Mouse (Mus musculus) CH12.LX (cell line): ENCODE data around the gene Prrg2. TPM values are rescaled to one million over a fixed set of nuclear protein-coding genes. Genes with fewer than 3 reads are reported as not detected.

Experiments used
- DNase-seq: peaks from one replicate; pipeline ENCODE4 v3.0.0-alpha.2; 2013; ENCODE audit errors: extremely low read depth
- H3K27ac ChIP-seq: 2 replicates; pipeline ENCODE4 v1.5.1; 2012; ENCODE audit warnings: low read depth, mild to moderate bottlenecking, control low read depth, moderate library complexity; ENCODE audit not compliant: insufficient read depth
- H3K27me3 ChIP-seq: replicated peaks from 2 replicates; pipeline ENCODE3; 2012; ENCODE audit warnings: inconsistent platforms
- H3K36me3 ChIP-seq, 2 experiments: replicated peaks in 1 of 2; 2 replicates each; pipeline versions ENCODE3 to v1.6.1; 2012; ENCODE audit warnings: inconsistent platforms in 1 of 2, low read length in 1 of 2, mild to moderate bottlenecking in 1 of 2, mixed read lengths in 1 of 2, moderate library complexity in 1 of 2; ENCODE audit not compliant: control insufficient read depth in 1 of 2, insufficient read depth in 1 of 2
- H3K4me1 ChIP-seq, 2 experiments: 2 replicates each; pipeline ENCODE4 v1.6.1; 2012; ENCODE audit warnings: inconsistent platforms in 1 of 2, moderate library complexity in 1 of 2; ENCODE audit not compliant: insufficient read depth in 2 of 2, control insufficient read depth in 1 of 2
- H3K4me2 ChIP-seq: 2 replicates; pipeline ENCODE4 v1.6.1; 2012; ENCODE audit warnings: low read depth, mild to moderate bottlenecking, control low read depth; ENCODE audit not compliant: poor library complexity, insufficient read depth, severe bottlenecking
- H3K4me3 ChIP-seq, 3 experiments: fragments of 150-350 bp in 1 of 3; sonication (generic) in 1 of 3; replicated peaks in 1 of 3; 2 replicates each; pipeline versions ENCODE3 to v1.5.1; 2011 to 2012; ENCODE audit warnings: low read depth in 2 of 3, low read length in 2 of 3, mild to moderate bottlenecking in 2 of 3, moderate library complexity in 2 of 3, control low read depth in 1 of 3, improper control_type of control experiment in 1 of 3, inconsistent platforms in 1 of 3, mixed read lengths in 1 of 3; ENCODE audit not compliant: poor library complexity in 1 of 3
- H3K79me2 ChIP-seq: replicated peaks from 2 replicates; pipeline ENCODE4 v1.6.1; 2012; ENCODE audit warnings: mild to moderate bottlenecking, moderate library complexity; ENCODE audit not compliant: control insufficient read depth, poor library complexity, insufficient read depth, severe bottlenecking; ENCODE audit errors: extremely low read depth
- H3K9ac ChIP-seq: 2 replicates; pipeline ENCODE4 v1.6.1; 2012; ENCODE audit warnings: low read depth, mild to moderate bottlenecking, control low read depth, moderate library complexity; ENCODE audit not compliant: insufficient read depth
- H3K9me3 ChIP-seq: replicated peaks from 2 replicates; pipeline ENCODE3; 2012; ENCODE audit warnings: low read length, inconsistent platforms, mixed read lengths
- CHD1 ChIP-seq: IDR thresholded peaks from 2 replicates; pipeline ENCODE4 v1.6.1; 2012; ENCODE audit warnings: low read depth, low read length, improper control_type of control experiment, inconsistent platforms
- CHD2 ChIP-seq: IDR thresholded peaks from 2 replicates; pipeline ENCODE4 v1.6.1; 2011; ENCODE audit warnings: low read length, improper control_type of control experiment
- ETS1 ChIP-seq: conservative IDR thresholded peaks from 2 replicates; pipeline ENCODE4 v1.6.1; 2012; ENCODE audit warnings: low read depth, mild to moderate bottlenecking, inconsistent platforms, low read length, improper control_type of control experiment, moderate library complexity
- GABPA ChIP-seq: IDR thresholded peaks from 2 replicates; pipeline ENCODE4 v1.6.1; 2012; ENCODE audit warnings: low read depth, low read length, improper control_type of control experiment, inconsistent platforms; ENCODE audit not compliant: insufficient replicate concordance
- HCFC1 ChIP-seq: IDR thresholded peaks from 2 replicates; pipeline ENCODE4 v1.6.1; 2012; ENCODE audit warnings: low read depth, mild to moderate bottlenecking, inconsistent platforms, low read length, improper control_type of control experiment
- JUN ChIP-seq: IDR thresholded peaks from 2 replicates; pipeline ENCODE4 v1.6.1; 2011; ENCODE audit warnings: low read depth, mild to moderate bottlenecking, low read length, improper control_type of control experiment, moderate library complexity; ENCODE audit not compliant: insufficient read depth
- MAZ ChIP-seq: IDR thresholded peaks from 2 replicates; pipeline ENCODE4 v1.6.1; 2012; ENCODE audit warnings: low read depth, mild to moderate bottlenecking, inconsistent platforms, low read length, improper control_type of control experiment, moderate library complexity
- MYC ChIP-seq: IDR thresholded peaks from 2 replicates; pipeline ENCODE4 v1.6.1; 2011; ENCODE audit warnings: low read depth, mild to moderate bottlenecking, improper control_type of control experiment, low read length
- NRF1 ChIP-seq: IDR thresholded peaks from 2 replicates; pipeline ENCODE4 v1.6.1; 2014; ENCODE audit warnings: low read depth, mild to moderate bottlenecking, inconsistent platforms, low read length, improper control_type of control experiment, moderate library complexity
- PAX5 ChIP-seq: IDR thresholded peaks from 2 replicates; pipeline ENCODE4 v1.6.1; 2012; ENCODE audit warnings: low read length, inconsistent platforms, mixed read lengths
- RAD21 ChIP-seq: IDR thresholded peaks from 2 replicates; pipeline ENCODE4 v1.6.1; 2011; ENCODE audit warnings: low read depth, mild to moderate bottlenecking, low read length, improper control_type of control experiment, moderate library complexity
- RCOR1 ChIP-seq: conservative IDR thresholded peaks from 2 replicates; pipeline ENCODE4 v1.6.1; 2012; ENCODE audit warnings: low read depth, mild to moderate bottlenecking, inconsistent platforms, low read length, improper control_type of control experiment
- SIN3A ChIP-seq: IDR thresholded peaks from 2 replicates; pipeline ENCODE4 v1.6.1; 2012; ENCODE audit warnings: low read length, improper control_type of control experiment, inconsistent platforms
- SMC3 ChIP-seq: IDR thresholded peaks from 2 replicates; pipeline ENCODE4 v1.6.1; 2011; ENCODE audit warnings: low read depth, low read length, improper control_type of control experiment
- TCF12 ChIP-seq: IDR thresholded peaks from 2 replicates; pipeline ENCODE4 v1.6.1; 2014; ENCODE audit warnings: low read depth, mild to moderate bottlenecking, inconsistent platforms, low read length, improper control_type of control experiment
- UBTF ChIP-seq: IDR thresholded peaks from 2 replicates; pipeline ENCODE4 v1.6.1; 2012; ENCODE audit warnings: low read depth, mild to moderate bottlenecking, inconsistent platforms, low read length, improper control_type of control experiment, moderate library complexity
- USF1 ChIP-seq: IDR thresholded peaks from 2 replicates; pipeline ENCODE4 v1.6.1; 2014; ENCODE audit warnings: low read depth, mild to moderate bottlenecking, inconsistent platforms, low read length, improper control_type of control experiment
- USF2 ChIP-seq: conservative IDR thresholded peaks from 2 replicates; pipeline ENCODE4 v1.6.1; 2011; ENCODE audit warnings: low read depth, low read length, improper control_type of control experiment
- ZKSCAN1 ChIP-seq: IDR thresholded peaks from 2 replicates; pipeline ENCODE4 v1.6.1; 2012; ENCODE audit warnings: low read depth, inconsistent platforms, low read length, improper control_type of control experiment, borderline replicate concordance
- ZMIZ1 ChIP-seq: IDR thresholded peaks from 2 replicates; pipeline ENCODE4 v1.6.1; 2012; ENCODE audit warnings: low read depth, mild to moderate bottlenecking, inconsistent platforms, low read length, improper control_type of control experiment
- dilution Hi-C: fragments of 300-500 bp; cut with MboI; formaldehyde crosslinking; loops from 2 replicates; pipeline ENCODE4 v1.14.3; 2020; ENCODE audit warnings: low sequenced_read_pairs; ENCODE audit not compliant: extremely low pct_unique_long_range_greater_than_20kb, extremely low pct_ligation_motif_present
- in situ Hi-C: fragments of 300-500 bp; cut with MboI; formaldehyde crosslinking; loops from 3 replicates; pipeline ENCODE4 v1.14.3; 2019; ENCODE audit warnings: low sequenced_read_pairs, low pct_ligation_motif_present, low pct_unique_long_range_greater_than_20kb, mixed read lengths
- polyA plus RNA-seq: library from polyadenylated mRNA; unstranded; fragments of >175 nt; gene quantifications from 2 replicates; pipeline ENCODE4 v1.2.1, GENCODE M21; 2012; ENCODE audit warnings: low read depth; ENCODE audit not compliant: insufficient read length
- total RNA-seq, 2 experiments: library from RNA; depleted of rRNA; stranded (reverse); fragments of 300-350 nt in 1 of 2; fragments of >200 nt in 1 of 2; gene quantifications; 2 replicates each; pipeline ENCODE4 v1.2.3; 2012 to 2014

The Prrg2 gene
- total and polyA plus RNA-seq, 3 experiments: 6.7 to 7.2 (median 7.1) TPM

DNA sequence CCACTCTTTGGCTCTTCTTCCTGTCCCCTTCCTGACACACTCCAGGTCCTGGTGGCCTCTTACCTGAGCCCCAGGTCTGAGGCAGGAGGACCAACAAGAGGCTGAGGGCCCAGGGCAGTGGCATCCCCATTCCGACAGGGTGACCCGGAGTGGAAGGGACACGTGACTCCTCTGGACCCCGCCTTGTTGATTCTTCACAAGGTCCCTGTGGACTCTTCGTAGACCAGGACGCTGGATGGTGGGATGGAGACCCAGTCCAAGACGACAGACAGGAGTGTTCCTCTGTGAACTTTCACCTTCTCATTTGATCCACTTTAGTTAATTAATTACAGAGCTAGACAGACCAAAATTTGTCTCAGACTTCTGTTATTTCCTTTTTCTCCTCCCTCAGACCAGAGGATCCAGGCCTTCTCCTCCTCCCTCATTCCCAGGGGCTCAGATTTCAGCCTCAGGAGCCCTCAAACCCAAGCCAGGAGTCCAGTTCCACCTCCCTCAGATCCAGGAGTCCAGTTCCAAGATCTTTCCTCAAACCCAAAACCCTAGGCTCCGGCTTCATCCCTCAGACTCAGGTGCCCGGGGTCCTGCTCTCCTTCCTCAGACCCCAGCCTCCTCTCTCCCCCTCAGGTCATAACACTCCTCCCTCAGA is 40.6 kb upstream of the Prrg2 start:
- in situ Hi-C loops: no loop called here
- Histone ChIP-seq H3K9me3 (no peaks in the 10 kb centered on the region), H3K79me2 (no peaks in the 10 kb centered on the region), H3K36me3 (no peaks in the 10 kb centered on the region), H3K9ac (no peak overlapping the region), H3K27ac (no peak overlapping the region), H3K4me3 (no peak overlapping the region), H3K4me1 (peaks cover 0 to 6% of the 10 kb centered on the region in 2 experiments; a peak in 2 of 4 replicates)
- no peak for DNase-seq
- no peak for TF ChIP-seq ETS1
- TF ChIP-seq CHD2: no peak
- no peak for TF ChIP-seq ZMIZ1
- no peak for TF ChIP-seq UBTF
- TF ChIP-seq SIN3A: no peak
- no peak for TF ChIP-seq MYC
- no peak for TF ChIP-seq NRF1
- TF ChIP-seq SMC3: no peak
- TF ChIP-seq CHD1: no peak
- no peak for TF ChIP-seq GABPA
- no peak for TF ChIP-seq USF1
- TF ChIP-seq ZKSCAN1: no peak
- no peak for TF ChIP-seq JUN
- no peak for TF ChIP-seq RAD21
- TF ChIP-seq MAZ: no peak
- TF ChIP-seq RCOR1: no peak
- TF ChIP-seq, all 38 proteins: peak for 0
- Histone ChIP-seq H3K27me3 (no peaks in the 10 kb centered on the region), H3K4me2 (no peak overlapping the region)
- dilution Hi-C loops: no loop called here

DNA sequence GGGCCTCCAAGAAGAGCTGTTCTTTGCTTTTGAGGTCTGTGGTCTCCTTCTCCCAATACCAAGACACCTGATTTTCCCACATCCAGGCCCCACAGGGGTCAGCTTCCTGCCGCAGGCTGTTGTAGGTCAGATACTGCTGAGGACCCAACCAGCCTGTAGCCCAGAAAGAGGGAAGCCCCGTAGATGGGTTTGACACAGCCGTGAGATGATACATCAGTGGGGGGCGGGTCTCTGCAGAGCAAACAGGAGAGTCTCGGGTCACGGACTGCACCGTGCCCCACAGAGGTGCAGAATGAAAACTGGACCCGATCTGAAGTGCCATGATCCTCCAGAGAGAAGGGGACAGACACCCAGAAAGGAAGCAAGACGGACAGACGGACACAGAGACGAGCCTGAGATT is 40.0 kb upstream of the Prrg2 start:
- Histone ChIP-seq H3K27ac (no peak overlapping the region), H3K4me1 (peaks cover 0 to 10% of the 10 kb centered on the region in 2 experiments; a peak in 2 of 4 replicates), H3K4me3 (no peak overlapping the region), H3K79me2 (no peaks in the 10 kb centered on the region), H3K27me3 (no peaks in the 10 kb centered on the region), H3K9ac (no peak overlapping the region), H3K4me2 (no peak overlapping the region), H3K9me3 (no peaks in the 10 kb centered on the region), H3K36me3 (no peaks in the 10 kb centered on the region)
- no peak for DNase-seq
- TF ChIP-seq TCF12 (no peak), HCFC1 (no peak), PAX5 (no peak), USF2 (no peak)
- dilution Hi-C loops (no loop called here), in situ Hi-C loops (no loop called here)
